Mouse (Mus musculus): Measurements from ENCODE around the gene Tekt2. TPM values are rescaled to one million over a fixed set of nuclear protein-coding genes. Genes with fewer than 3 reads are reported as not detected.
A peak's percentile ranks its signal among the peaks of the same experiment; 100 is the strongest.

Gene Tekt2
- polyA plus RNA-seq (2012; rRNA removed): 507 and 517 TPM in 2 replicates

- TF ChIP-seq CTCF (IDR thresholded peaks at IDR 0.05; ENCODE audit: control insufficient read depth, insufficient read depth, insufficient replicate concordance, low read depth, low read length): no peak
- TF ChIP-seq POLR2A (IDR thresholded peaks at IDR 0.05; ENCODE audit: control insufficient read depth, low read depth, low read length): peak; percentile 79; the same call in 1 of the 2 replicates
- Histone ChIP-seq H3K27ac (ENCODE audit: control insufficient read depth, insufficient read depth, low read depth, low read length) (peak within 1 kb of the TSS; percentile 50), H3K4me3 (ENCODE audit: control insufficient read depth, low read depth, low read length) (peak within 1 kb of the TSS; percentile 82), H3K36me3 (ENCODE audit: control insufficient read depth, insufficient read depth, low read length) (no peaks in the 10 kb centered on the region), H3K27me3 (ENCODE audit: control insufficient read depth, insufficient read depth, low read length) (no peaks in the 10 kb centered on the region), H3K4me1 (ENCODE audit: control insufficient read depth, insufficient read depth, low read length) (peaks cover 16% of the 10 kb centered on the region)
Observed at GRCm38 (mm10) chr4:126325281-126325861, at the start of gene Tekt2. Gene Tekt2, minus strand, starts transcription at chr4:126325688.

GRCm38 (mm10) chr4:126371497-126371896 is 46.0 kb upstream of the Tekt2 start:
- Histone ChIP-seq H3K4me1 (ENCODE audit: control insufficient read depth, insufficient read depth, low read length) (no peaks in the 10 kb centered on the region), H3K27ac (ENCODE audit: control insufficient read depth, insufficient read depth, low read depth, low read length) (no peak overlapping the region), H3K36me3 (ENCODE audit: control insufficient read depth, insufficient read depth, low read length) (no peaks in the 10 kb centered on the region), H3K27me3 (ENCODE audit: control insufficient read depth, insufficient read depth, low read length) (no peaks in the 10 kb centered on the region), H3K4me3 (ENCODE audit: control insufficient read depth, low read depth, low read length) (no peak overlapping the region)
- no peak for TF ChIP-seq POLR2A (IDR thresholded peaks at IDR 0.05; ENCODE audit: control insufficient read depth, low read depth, low read length)
- TF ChIP-seq CTCF (IDR thresholded peaks at IDR 0.05; ENCODE audit: control insufficient read depth, insufficient read depth, insufficient replicate concordance, low read depth, low read length): no peak

- H3K27ac ChIP-seq (ENCODE audit: control insufficient read depth, insufficient read depth, low read depth, low read length): no peak overlapping the region
- no peaks in the 10 kb centered on the region for H3K36me3 ChIP-seq (ENCODE audit: control insufficient read depth, insufficient read depth, low read length)
- no peaks in the 10 kb centered on the region for H3K4me1 ChIP-seq (ENCODE audit: control insufficient read depth, insufficient read depth, low read length)
- no peaks in the 10 kb centered on the region for H3K27me3 ChIP-seq (ENCODE audit: control insufficient read depth, insufficient read depth, low read length)
- no peak overlapping the region for H3K4me3 ChIP-seq (ENCODE audit: control insufficient read depth, low read depth, low read length)
- TF ChIP-seq POLR2A (IDR thresholded peaks at IDR 0.05; ENCODE audit: control insufficient read depth, low read depth, low read length) (no peak), CTCF (IDR thresholded peaks at IDR 0.05; ENCODE audit: control insufficient read depth, insufficient read depth, insufficient replicate concordance, low read depth, low read length) (no peak)
Observed at GRCm38 (mm10) chr4:126360069-126360468, 34.6 kb upstream of the Tekt2 start.

GRCm38 (mm10) chr4:126343451-126343850 is 18.0 kb upstream of the Tekt2 start:
- TF ChIP-seq CTCF (IDR thresholded peaks at IDR 0.05; ENCODE audit: control insufficient read depth, insufficient read depth, insufficient replicate concordance, low read depth, low read length): no peak
- Histone ChIP-seq H3K4me3 (ENCODE audit: control insufficient read depth, low read depth, low read length) (no peak overlapping the region), H3K27ac (ENCODE audit: control insufficient read depth, insufficient read depth, low read depth, low read length) (no peak overlapping the region), H3K27me3 (ENCODE audit: control insufficient read depth, insufficient read depth, low read length) (no peaks in the 10 kb centered on the region), H3K4me1 (ENCODE audit: control insufficient read depth, insufficient read depth, low read length) (no peaks in the 10 kb centered on the region), H3K36me3 (ENCODE audit: control insufficient read depth, insufficient read depth, low read length) (no peaks in the 10 kb centered on the region; the same call in none of the 2 replicates)

- Histone ChIP-seq H3K36me3 (ENCODE audit: control insufficient read depth, insufficient read depth, low read length) (no peaks in the 10 kb centered on the region; the same call in 1 of the 2 replicates), H3K4me1 (ENCODE audit: control insufficient read depth, insufficient read depth, low read length) (no peaks in the 10 kb centered on the region), H3K4me3 (ENCODE audit: control insufficient read depth, low read depth, low read length) (no peak overlapping the region), H3K27ac (ENCODE audit: control insufficient read depth, insufficient read depth, low read depth, low read length) (no peak overlapping the region), H3K27me3 (ENCODE audit: control insufficient read depth, insufficient read depth, low read length) (no peaks in the 10 kb centered on the region)
- TF ChIP-seq POLR2A (IDR thresholded peaks at IDR 0.05; ENCODE audit: control insufficient read depth, low read depth, low read length): no peak
- no peak for TF ChIP-seq CTCF (IDR thresholded peaks at IDR 0.05; ENCODE audit: control insufficient read depth, insufficient read depth, insufficient replicate concordance, low read depth, low read length)
Observed at GRCm38 (mm10) chr4:126339461-126339860, 14.0 kb upstream of the Tekt2 start.

GRCm38 (mm10) chr4:126332358-126332757 is 6.9 kb upstream of the Tekt2 start:
- no peaks in the 10 kb centered on the region for H3K27me3 ChIP-seq (ENCODE audit: control insufficient read depth, insufficient read depth, low read length)
- no peak overlapping the region for H3K4me3 ChIP-seq (ENCODE audit: control insufficient read depth, low read depth, low read length)
- TF ChIP-seq CTCF (IDR thresholded peaks at IDR 0.05; ENCODE audit: control insufficient read depth, insufficient read depth, insufficient replicate concordance, low read depth, low read length): peak; percentile 44; the same call in 1 of the 2 replicates
- TF ChIP-seq POLR2A (IDR thresholded peaks at IDR 0.05; ENCODE audit: control insufficient read depth, low read depth, low read length): no peak
- no peaks in the 10 kb centered on the region for H3K36me3 ChIP-seq (ENCODE audit: control insufficient read depth, insufficient read depth, low read length)
- H3K4me1 ChIP-seq (ENCODE audit: control insufficient read depth, insufficient read depth, low read length): no peaks in the 10 kb centered on the region
- no peak overlapping the region for H3K27ac ChIP-seq (ENCODE audit: control insufficient read depth, insufficient read depth, low read depth, low read length)

GRCm38 (mm10) chr4:126331751-126332150 is 6.3 kb upstream of the Tekt2 start:
- Histone ChIP-seq H3K27ac (ENCODE audit: control insufficient read depth, insufficient read depth, low read depth, low read length) (no peak overlapping the region), H3K36me3 (ENCODE audit: control insufficient read depth, insufficient read depth, low read length) (no peaks in the 10 kb centered on the region), H3K4me3 (ENCODE audit: control insufficient read depth, low read depth, low read length) (no peak overlapping the region), H3K4me1 (ENCODE audit: control insufficient read depth, insufficient read depth, low read length) (no peaks in the 10 kb centered on the region), H3K27me3 (ENCODE audit: control insufficient read depth, insufficient read depth, low read length) (no peaks in the 10 kb centered on the region)
- TF ChIP-seq CTCF (IDR thresholded peaks at IDR 0.05; ENCODE audit: control insufficient read depth, insufficient read depth, insufficient replicate concordance, low read depth, low read length) (no peak), POLR2A (IDR thresholded peaks at IDR 0.05; ENCODE audit: control insufficient read depth, low read depth, low read length) (no peak)
